Mouse (Mus musculus): ENCODE data around the gene Tmem51. TPM values are rescaled to one million over a fixed set of nuclear protein-coding genes. Genes with fewer than 3 reads are reported as not detected.

Tmem51 gene
- polyA plus RNA-seq (2012): not detected in 2 replicates

DNA sequence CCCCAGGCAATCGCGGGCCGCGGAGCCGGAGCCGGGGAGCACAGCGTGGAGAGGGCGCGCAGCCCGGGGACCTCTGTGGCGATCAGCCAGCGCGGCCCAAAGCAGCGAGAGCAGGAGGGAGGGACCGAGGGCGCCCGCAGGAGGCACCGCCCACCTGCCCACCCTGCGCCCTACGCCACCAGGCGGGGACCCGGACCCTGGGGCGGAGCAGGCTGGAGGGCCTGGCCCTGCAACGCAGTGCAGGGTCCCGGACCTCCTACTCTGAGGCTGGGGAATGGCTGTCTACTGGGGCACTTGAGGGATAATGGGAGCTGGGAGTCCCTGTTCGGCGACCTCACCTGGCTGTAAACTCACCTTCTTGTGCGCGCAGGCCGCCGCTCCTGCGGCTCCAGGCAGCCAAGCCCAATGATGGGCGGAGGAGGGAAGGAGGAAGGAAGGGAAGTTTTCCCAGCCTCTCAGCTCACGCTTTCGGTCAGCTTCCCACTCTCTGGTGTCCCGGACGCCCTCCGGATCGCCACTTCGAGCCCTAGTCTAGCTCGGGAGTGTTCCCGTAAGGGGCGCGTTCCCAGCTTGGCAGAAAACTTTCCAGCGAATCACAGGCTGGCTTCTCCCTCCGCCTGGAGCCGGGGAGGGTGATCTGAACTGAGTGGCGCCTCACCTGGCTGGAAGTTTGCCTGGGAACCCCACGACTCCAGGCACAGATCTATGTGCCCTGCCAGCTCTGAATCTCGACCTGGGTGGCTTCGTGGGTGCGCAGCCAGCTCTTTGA is at the start of gene Tmem51:
Gene Tmem51 (minus strand): TSS at position 174 of the 769 bp plus-strand sequence.
- TF ChIP-seq GATA1 (IDR thresholded peaks at IDR 0.05; ENCODE audit: low read length): no peak

DNA sequence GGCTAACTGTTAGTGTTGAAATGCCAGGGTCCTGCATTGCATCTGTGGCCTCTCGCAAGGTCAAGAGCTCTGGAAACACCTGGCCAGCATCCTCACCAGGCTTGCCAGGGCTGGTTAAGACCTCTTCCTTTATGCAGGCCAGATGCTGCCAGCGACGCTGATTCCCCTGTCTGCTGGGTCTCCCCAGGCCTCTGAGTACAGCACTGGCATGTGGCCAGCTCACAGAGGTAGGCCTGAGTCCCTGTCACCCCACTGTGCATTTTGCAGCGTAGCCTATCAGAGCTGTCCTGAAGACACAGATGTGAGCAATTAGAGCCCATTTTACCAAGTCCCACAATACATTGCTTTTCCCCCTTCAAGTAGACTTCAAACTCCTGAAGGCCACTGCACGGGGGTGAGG is 46.1 kb upstream of the Tmem51 start:
- no peak for TF ChIP-seq GATA1 (IDR thresholded peaks at IDR 0.05; ENCODE audit: low read length)

DNA sequence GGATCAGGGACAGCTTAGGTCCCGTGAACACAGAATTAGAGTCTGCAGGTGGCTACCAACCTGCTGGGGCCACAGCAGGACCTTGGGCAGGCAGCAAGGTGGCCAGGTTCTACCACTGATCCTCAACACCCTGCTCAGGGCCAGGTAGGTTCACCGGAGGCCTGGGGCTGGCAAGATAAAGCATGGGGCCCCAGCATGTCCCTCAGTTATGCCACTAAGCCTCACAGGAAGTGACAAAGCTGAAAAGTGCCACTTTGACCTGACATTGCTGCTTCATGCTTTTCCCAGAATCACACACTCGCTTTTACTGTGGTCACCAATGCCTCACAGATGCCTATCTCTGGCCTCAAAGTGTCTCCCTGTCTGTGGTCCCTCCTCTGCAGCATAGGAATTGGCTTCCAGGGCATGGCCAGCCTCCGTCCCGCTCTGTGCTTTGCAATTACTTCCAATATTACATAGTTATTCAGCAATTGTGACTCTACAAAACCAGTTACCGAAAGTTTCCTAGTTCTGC is 43.2 kb upstream of the Tmem51 start:
- TF ChIP-seq GATA1 (IDR thresholded peaks at IDR 0.05; ENCODE audit: low read length): no peak

DNA sequence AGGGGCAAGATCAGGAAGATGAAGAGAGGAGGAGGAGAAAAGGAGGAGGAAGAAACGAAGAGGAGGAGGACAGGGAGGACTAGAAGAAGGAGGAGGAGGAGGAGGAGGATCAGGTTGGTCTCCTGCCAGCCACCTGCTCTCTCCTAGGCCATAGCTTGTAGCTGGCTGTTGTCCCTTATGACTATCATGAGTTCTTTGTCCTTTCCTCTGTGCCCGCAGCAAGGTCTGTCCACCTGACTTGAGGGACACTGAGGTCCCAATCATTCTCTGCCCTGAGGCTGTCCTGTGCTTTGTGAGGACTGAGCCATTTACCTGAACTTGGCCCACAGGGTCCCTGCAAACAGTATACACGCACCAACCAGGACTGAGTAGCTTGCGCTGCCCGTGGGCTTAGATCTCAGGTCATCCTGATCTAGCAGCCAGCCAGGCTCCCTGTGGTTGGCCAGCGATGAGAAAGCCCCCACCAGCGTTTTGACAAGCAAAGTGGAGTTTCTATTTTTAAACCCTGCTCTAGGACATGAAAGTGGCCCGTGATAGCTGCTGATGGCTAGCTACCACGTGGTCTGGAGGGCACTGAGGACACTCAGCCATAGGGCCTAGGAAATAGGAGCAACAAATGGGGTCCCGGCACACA is 42.7 kb upstream of the Tmem51 start:
- no peak for TF ChIP-seq GATA1 (IDR thresholded peaks at IDR 0.05; ENCODE audit: low read length)

DNA sequence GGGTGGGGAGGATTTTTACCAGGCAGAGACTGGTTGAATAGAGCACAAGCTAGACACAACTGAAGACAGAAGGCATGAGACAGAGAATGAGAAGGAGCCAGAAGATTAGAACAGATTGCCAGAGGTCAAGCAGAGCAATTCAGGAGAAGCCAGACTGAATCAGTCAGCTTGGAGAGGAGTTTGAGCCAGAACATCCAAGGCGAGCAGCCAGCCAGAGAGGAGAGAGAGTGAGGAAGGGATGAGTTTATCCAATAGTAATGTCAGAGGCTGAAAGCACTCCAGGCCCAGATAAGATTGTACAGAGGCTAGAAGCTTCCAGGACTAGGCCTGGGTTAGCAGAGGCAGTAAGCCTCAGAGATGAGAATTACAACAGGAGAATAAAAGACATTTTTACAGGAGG is 37.1 kb upstream of the Tmem51 start:
- no peak for TF ChIP-seq GATA1 (IDR thresholded peaks at IDR 0.05; ENCODE audit: low read length)

DNA sequence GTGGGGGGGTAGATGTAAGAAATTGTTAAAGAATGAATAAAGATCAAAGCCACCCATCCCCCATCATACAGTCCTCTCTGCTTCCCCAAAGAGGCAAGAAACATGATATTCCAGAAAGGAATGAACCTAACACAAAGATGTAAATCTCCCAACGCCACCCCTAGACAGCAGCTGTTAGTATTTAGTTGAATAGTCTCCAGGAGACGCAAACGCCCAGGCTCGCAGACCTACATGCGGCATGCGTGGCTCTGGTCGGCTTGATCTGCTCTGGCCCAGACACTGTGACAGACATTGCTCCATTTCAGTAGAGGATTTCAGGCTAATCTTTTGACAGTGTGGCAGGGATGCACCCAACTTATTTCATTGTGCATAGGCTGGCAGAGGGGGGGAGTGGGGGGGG is 34.4 kb upstream of the Tmem51 start:
- TF ChIP-seq GATA1 (IDR thresholded peaks at IDR 0.05; ENCODE audit: low read length): no peak

DNA sequence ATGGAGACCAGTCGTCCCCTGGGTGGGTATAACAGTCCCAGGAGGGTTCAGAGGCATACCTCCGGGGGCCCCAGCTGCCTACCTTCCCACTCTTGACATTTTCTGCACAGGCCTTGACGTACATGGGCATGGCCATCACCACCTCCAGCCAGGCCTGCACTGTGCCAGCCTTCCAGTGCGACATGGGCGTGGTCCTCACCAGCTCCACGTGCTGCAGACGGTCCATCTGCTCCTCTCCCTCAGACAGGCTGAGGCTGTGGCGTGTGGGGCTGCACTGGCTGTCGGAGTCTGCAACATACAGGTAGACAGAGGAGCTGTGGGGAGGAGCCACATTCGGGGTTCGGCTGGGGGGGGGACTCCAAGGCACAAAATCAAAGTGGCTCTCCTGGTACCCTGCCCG is 33.9 kb upstream of the Tmem51 start:
- no peak for TF ChIP-seq GATA1 (IDR thresholded peaks at IDR 0.05; ENCODE audit: low read length)

DNA sequence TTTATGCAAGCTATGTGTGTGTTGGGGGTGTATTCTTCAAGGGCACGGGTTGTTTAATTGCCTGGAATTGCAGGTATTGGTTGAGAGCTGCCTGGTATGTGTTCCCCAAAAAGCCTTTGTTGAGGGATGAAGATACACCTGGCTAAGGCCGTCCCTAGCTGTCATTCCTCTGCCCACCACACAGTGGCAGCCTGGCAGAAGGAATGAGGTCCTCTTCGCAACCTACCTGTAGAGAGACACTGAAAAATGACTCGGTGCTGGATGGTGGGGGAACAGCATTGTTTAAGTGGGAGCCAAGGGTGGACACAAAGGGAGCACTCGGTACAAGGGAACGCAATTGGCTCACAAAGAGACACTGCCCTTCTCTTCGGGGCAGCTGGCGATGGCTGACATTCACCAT is 29.2 kb upstream of the Tmem51 start:
- no peak for TF ChIP-seq GATA1 (IDR thresholded peaks at IDR 0.05; ENCODE audit: low read length)

DNA sequence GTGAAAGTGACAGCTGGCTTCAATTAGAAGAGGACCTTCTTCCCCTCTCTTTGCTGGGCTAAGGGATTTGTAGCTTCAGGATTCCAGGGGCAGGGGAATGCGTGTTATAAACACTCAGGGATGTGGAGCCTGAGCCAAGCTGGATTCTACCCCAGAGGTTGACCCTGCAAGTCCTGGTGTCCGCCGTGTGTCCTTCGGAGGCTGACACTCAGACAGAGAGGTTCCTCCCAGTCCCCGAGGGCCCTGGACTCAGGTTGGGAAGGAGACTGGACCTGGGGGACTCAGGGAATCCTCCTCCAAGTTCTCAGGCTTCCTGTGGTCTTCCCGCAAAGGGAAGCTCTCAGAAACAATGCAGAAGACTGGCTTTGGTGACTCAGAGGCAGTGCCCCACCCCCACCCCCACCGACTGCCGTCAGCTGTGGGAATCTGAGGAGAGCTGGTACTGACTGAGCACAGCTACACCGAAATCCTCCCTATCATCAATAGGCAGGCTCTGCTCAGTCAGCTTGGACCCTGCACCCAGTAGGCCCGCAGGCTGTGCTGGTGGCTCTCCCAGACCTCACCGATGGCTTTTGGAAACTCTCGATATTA is 19.1 kb upstream of the Tmem51 start:
- no peak for TF ChIP-seq GATA1 (IDR thresholded peaks at IDR 0.05; ENCODE audit: low read length)

DNA sequence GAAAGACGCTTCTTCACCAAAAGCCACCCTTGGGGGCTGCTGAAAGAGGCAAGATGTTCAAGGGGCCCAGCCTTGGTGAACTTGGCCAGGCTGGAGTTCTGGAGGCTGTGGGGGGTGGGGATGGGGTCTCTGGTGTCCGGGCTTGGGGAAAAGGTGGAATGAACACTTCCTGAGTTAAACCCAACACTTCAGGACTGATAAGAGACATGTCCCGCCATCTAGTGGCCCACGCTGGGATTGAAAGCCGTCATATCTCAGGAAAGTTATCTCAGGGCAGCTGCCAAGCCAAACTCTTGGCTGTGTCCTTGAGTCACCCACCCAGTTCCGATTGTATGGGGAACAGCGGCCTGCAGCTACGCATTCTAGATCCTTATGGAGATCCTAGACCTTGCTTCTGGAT is 14.2 kb upstream of the Tmem51 start:
- no peak for TF ChIP-seq GATA1 (IDR thresholded peaks at IDR 0.05; ENCODE audit: low read length)

DNA sequence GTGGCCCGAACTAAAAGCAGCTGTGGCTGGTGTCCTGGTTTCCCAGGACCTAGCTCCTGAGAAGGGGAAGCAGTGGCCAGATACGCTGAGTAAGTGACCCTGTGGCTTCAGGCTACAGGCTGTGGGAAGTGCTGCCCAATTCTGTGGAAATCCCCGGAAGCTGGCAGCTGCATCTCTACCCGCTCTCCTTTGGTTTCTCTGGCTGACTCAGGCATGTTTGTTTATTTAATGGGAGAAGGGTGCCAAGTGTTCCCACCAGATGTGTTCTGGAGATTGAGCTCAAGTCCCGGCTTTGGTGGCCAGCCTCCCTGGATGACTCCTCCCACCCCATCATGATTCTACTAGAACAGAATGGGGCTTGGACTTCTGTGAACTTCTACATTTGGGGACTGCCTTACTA is 13.8 kb upstream of the Tmem51 start:
- TF ChIP-seq GATA1 (IDR thresholded peaks at IDR 0.05; ENCODE audit: low read length): no peak

DNA sequence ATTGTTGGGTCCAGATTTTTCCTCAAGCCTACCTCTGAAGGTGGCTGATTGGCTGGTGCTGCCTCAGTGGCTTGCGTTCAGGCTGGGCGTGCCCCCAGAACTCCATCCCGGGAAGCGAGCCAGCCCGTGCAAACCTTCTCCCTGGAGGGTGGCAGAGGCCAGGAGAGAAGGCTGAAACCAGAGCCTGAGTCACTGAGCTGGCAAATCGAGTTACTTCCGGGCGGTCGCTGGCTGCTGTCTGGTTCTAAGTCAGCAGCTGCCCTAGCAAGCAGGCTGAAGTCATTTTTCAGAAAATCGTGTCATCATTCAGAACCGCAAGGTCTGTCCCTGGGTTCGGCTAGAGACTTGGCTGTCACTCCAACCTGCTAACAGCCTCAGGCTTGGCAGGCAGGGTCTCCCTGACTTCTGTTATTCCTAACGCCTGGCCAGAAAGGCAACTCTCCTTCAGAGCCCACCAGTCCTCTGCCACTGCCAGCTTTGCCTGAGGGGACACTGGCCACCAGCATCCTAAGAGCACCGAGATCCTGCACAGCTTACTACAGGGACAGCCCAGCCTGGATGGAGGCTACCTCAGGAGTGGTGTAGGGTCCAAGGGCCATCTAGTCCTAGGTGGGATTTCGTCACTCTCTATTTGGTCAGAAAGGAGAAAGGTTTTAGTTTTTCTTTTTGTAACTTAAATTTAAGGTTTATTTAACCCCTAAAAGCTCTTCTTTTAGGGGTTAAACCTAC is 11.6 kb upstream of the Tmem51 start:
- TF ChIP-seq GATA1 (IDR thresholded peaks at IDR 0.05; ENCODE audit: low read length): no peak

DNA sequence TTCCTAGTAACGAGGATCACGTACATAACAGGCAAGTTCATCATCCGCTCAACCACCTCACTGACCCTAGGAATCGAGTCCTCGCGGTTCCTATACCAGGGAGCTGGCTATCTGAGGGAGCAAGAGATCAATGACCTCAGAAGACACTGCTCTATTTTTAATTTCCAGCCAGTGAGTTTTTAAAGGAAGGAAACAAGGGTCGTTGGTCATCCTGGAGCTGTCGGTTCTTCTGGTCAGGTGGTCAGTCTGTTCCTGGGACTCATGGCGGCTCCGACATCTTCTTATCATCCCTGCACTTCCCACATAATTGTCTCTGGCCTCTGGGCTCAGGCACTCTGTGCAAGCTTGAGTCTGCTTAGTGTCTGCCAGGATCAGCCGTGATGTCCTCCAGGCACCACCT is 10.3 kb upstream of the Tmem51 start:
- TF ChIP-seq GATA1 (IDR thresholded peaks at IDR 0.05; ENCODE audit: low read length): no peak

DNA sequence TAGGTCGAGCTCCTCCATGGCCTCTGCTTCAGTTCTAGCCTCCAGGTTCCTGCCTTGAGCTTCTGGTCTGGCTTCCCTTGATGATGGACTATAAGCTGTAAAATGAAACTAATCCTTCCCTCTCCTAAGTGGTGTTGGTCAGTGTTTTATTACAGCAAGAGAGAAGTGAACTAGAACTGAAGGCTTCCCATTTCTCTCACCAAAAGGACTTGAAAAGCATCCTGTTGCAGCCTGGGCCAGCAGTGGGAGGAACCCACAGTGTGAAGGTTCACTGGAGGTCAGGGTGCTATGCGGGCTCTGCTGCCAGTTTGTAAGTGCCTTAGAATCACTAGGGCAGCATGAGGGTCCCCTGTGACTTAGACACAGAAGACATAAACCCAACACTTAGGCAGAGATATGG is 7.0 kb upstream of the Tmem51 start:
- no peak for TF ChIP-seq GATA1 (IDR thresholded peaks at IDR 0.05; ENCODE audit: low read length)

DNA sequence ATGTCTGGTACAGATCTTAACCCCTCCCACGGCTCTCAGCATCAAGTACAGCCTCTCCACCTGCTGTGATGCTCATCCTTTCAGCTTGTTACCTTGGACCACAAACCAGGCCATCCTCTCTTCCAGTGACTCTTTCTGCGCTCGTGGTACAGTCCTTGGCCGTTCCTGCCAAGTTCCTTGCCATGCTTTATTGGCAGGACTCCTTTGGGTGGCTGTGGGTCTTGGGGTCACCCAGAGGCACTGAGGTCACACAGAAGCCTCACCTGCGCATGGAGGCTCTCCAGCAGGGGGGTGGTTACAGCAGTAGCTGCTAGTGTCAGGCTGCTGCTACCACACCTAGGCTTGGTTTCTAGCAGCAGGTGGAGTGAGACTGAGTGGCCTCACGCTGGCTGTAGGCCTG is 5.9 kb upstream of the Tmem51 start:
- TF ChIP-seq GATA1 (IDR thresholded peaks at IDR 0.05; ENCODE audit: low read length): no peak

DNA sequence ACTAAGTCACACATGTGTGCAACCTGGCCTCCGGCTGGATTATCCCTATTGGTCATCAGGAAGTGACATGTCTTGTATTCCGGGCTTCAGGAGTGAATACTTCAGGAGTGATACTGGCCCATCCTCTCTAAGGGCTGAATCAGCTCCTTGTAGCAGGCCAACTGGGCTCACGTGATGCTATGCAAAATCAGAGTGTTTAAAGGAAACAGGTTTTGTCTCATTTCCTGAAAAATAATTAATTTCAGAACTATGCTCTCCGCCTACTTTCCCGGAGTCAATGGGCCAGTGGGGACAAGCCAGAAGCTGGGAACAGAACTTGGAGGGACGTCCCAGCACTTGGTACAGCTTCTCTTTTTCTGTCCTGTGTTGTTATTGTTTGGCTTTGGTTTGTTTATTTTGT is 4.7 kb upstream of the Tmem51 start:
- TF ChIP-seq GATA1 (IDR thresholded peaks at IDR 0.05; ENCODE audit: low read length): no peak
